Mouse (Mus musculus) embryonic facial prominence, embryonic 13.5 days (tissue): ENCODE data around the gene Agap1. TPM values are rescaled to one million over a fixed set of nuclear protein-coding genes. Genes with fewer than 3 reads are reported as not detected.

ENCODE experiments used
- ATAC-seq: fragments of 200-750 bp; cut with Nextera tagmentation; 2 replicates; pipeline ENCODE4 v1.8.0; 2017; ENCODE audit warnings: low read depth; ENCODE audit not compliant: insufficient number of reproducible peaks, insufficient read depth, low FRiP score, low TSS enrichment
- H3K27ac ChIP-seq: fragments of 300-500 bp; sonication (generic); 2 replicates; pipeline ENCODE4 v1.5.1; 2015; ENCODE audit warnings: moderate library complexity, mild to moderate bottlenecking, inconsistent platforms
- H3K27me3 ChIP-seq: fragments of 300-500 bp; sonication (generic); 2 replicates; pipeline ENCODE4 v1.6.1; 2015; ENCODE audit warnings: mild to moderate bottlenecking, inconsistent platforms
- H3K36me3 ChIP-seq: fragments of 300-500 bp; sonication (generic); 2 replicates; pipeline ENCODE4 v1.6.1; 2015; ENCODE audit warnings: mild to moderate bottlenecking, inconsistent platforms
- H3K4me1 ChIP-seq: fragments of 300-500 bp; sonication (generic); 2 replicates; pipeline ENCODE4 v1.6.1; 2015; ENCODE audit warnings: inconsistent platforms
- H3K4me2 ChIP-seq: fragments of 300-500 bp; sonication (generic); 2 replicates; pipeline ENCODE4 v1.6.1; 2015; ENCODE audit warnings: moderate library complexity, mild to moderate bottlenecking, inconsistent platforms
- H3K4me3 ChIP-seq: fragments of 300-500 bp; sonication (generic); 2 replicates; pipeline ENCODE4 v1.5.1; 2015; ENCODE audit warnings: mild to moderate bottlenecking, inconsistent platforms
- H3K9ac ChIP-seq: fragments of 300-500 bp; sonication (generic); 2 replicates; pipeline ENCODE4 v1.6.1; 2015; ENCODE audit warnings: mild to moderate bottlenecking, inconsistent platforms
- H3K9me3 ChIP-seq: fragments of 300-500 bp; sonication (generic); 2 replicates; pipeline ENCODE4 v1.6.1; 2016; ENCODE audit warnings: inconsistent platforms
- WGBS: fragments of 180-500 bp; shearing (Covaris S2); methylation state at CpG from one replicate; pipeline ENCODE4 v1.1.7; 2015; ENCODE audit warnings: mixed read lengths; 5-methylcytosine and 5-hydroxymethylcytosine counted together
- polyA plus RNA-seq: library from polyadenylated mRNA; unstranded; fragments of >200 nt; fragmentation: Nextera tagmentation; extraction: Ambion mirVana; gene quantifications from 2 replicates; pipeline ENCODE4 v1.2.1, GENCODE M21; 2015

The Agap1 gene
- polyA plus RNA-seq, 1 experiment from 2014 or later, result 14.4 TPM

DNA sequence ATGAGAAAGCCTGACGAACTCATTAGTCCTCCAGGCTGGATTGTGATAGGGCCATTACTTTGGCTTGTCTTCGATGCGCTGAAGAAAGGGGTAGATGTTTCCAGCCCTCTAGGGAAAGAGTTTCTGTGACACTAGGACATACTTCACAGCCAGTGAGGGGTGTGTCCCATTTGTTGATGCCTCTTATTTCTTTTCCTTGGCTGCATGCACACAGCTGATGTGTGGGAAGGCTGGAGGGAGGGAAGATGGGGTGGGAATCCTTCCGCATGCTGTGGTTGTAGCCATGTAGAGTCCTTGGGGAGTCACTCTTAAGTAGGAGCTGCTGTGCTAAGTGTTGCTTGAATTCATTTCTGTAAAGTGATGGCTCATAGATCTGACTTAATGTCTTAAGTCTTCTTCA, 118.9 kb downstream of the Agap1 start:
- 82% methylated on average over 4 of the region's 4 CpGs for WGBS
- Histone ChIP-seq H3K9me3 (no peaks in the 10 kb centered on the region), H3K36me3 (no peaks in the 10 kb centered on the region), H3K4me1 (peaks cover 52% of the 10 kb centered on the region), H3K9ac (no peak overlapping the region), H3K4me3 (no peak overlapping the region), H3K4me2 (no peak overlapping the region), H3K27ac (no peak overlapping the region), H3K27me3 (no peaks in the 10 kb centered on the region)
- no peak for ATAC-seq

DNA sequence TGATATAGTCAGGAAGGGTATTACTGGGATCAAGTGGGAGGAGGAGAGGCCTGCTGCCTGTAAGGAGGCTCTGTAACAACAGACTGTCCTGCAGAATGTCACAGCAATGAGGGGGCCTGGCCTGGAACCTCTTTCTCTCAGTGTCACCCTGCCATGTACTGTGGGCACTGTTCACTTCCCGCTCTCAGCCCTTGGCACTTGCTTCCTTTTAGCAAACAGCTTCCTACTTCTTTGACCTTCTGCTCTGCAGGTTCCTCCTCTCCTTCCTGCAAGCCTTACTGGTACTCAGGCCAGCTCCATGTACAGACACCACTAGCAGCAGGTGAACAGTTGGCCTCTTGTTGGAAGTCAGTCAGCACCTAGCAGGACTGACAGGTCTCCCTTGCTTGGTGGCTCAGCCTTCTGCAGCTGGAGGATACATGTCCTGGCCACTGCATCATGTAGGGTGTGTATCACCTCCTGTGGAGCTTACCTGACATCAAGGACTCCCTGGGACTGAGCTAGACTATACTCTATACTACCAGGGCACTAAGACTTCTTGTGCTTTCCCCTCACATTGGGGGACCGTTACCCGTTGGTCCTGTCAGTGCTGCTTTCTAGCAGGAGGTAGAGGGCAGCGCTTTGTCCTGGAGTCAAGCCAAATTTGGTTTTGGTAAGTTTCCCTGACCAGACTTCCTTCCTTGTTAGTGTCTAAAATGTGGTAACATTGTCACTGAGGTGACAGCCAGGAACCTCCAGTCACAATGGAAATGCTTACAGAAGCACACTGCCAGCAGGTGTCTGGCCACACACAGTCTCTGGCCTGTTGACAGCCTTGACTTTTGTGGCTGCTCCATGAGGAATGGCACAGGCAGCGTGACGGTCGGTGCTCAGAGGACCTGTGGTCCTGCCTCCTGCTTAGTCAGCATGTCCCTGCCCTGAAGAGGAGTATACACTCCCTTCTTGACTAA, 120.6 kb downstream of the Agap1 start:
- Histone ChIP-seq H3K9me3 (no peaks in the 10 kb centered on the region), H3K9ac (no peak overlapping the region), H3K4me3 (no peak overlapping the region), H3K27ac (no peak overlapping the region), H3K4me2 (no peak overlapping the region), H3K36me3 (no peaks in the 10 kb centered on the region), H3K4me1 (peaks cover 39% of the 10 kb centered on the region), H3K27me3 (no peaks in the 10 kb centered on the region)
- 76% methylated on average over 7 of the region's 7 CpGs for WGBS
- ATAC-seq, result no peak

DNA sequence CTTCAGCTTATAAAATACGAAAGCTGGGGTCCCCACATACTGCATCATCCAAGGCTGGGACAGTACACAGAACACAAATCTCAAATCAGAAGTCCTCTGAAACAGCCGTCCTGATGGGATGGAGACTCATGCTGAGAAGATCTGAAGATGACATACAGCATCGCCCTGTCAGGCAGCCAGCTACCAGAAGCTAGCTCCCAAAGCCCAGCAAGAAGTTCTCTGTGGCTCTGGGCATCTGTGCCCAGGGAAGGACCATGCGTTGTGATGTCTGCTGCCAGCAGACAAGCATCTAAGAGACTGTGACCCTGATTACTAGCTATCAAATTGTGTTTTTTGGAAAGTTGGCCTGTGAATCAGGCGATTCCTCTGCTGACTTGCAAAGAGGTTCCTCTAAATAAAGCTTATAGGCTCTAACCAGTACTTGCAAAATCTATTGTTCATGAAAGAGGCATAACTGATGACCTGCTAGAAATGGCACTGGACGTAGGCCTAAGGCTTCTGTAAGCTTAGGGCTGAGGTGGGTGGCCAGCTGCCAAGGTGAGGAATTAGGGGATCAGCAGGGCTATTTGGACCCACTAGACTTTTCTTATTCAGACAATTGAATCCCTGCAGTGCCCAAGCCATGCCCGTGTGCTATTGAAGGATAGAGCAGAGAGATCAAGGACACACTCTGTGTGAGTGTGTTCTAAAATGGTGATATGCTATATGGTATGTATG, 121.7 kb downstream of the Agap1 start:
- H3K36me3 ChIP-seq, result no peaks in the 10 kb centered on the region
- ATAC-seq, result no peak
- H3K27me3 ChIP-seq, result peaks cover 8% of the 10 kb centered on the region; the same call in 1 of the 2 replicates
- no peaks in the 10 kb centered on the region for H3K9me3 ChIP-seq
- H3K9ac ChIP-seq, result peak overlapping the region; percentile 65; the same call in 1 of the 2 replicates
- peak overlapping the region; percentile 93 for H3K27ac ChIP-seq
- peak overlapping the region; percentile 30; the same call in 1 of the 2 replicates for H3K4me3 ChIP-seq
- WGBS, result 62% methylated on average over 7 of the region's 7 CpGs
- peaks cover 39% of the 10 kb centered on the region for H3K4me1 ChIP-seq
- H3K4me2 ChIP-seq, result peak overlapping the region; percentile 57

DNA sequence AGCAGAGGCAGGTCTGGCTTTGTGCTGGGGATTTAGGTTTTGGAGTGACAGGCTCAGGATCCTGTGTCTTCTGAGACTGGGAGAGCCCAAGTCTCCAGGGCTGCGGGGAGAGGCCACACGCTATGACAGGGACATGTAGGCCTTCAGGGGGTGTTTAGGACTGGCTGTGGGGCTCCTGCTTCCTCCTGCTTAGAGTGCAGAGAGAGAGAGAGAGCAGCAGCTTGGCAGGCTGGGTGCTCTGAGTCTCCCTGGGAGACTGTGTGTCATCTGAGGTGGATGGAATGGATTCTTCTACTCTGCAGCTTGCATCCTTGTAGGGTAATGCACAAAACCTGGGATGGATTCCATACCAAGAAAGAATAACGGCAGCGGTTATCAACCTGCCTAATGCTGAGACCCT, 122.4 kb downstream of the Agap1 start:
- Histone ChIP-seq H3K9me3 (no peaks in the 10 kb centered on the region), H3K4me2 (peak overlapping the region; percentile 57), H3K27me3 (peaks cover 15% of the 10 kb centered on the region), H3K36me3 (no peaks in the 10 kb centered on the region), H3K27ac (peak overlapping the region; percentile 93), H3K4me3 (peak overlapping the region; percentile 30), H3K4me1 (peaks cover 46% of the 10 kb centered on the region), H3K9ac (peak overlapping the region; percentile 65; the same call in 1 of the 2 replicates)
- 16% methylated on average over 4 of the region's 4 CpGs for WGBS
- ATAC-seq, result no peak

DNA sequence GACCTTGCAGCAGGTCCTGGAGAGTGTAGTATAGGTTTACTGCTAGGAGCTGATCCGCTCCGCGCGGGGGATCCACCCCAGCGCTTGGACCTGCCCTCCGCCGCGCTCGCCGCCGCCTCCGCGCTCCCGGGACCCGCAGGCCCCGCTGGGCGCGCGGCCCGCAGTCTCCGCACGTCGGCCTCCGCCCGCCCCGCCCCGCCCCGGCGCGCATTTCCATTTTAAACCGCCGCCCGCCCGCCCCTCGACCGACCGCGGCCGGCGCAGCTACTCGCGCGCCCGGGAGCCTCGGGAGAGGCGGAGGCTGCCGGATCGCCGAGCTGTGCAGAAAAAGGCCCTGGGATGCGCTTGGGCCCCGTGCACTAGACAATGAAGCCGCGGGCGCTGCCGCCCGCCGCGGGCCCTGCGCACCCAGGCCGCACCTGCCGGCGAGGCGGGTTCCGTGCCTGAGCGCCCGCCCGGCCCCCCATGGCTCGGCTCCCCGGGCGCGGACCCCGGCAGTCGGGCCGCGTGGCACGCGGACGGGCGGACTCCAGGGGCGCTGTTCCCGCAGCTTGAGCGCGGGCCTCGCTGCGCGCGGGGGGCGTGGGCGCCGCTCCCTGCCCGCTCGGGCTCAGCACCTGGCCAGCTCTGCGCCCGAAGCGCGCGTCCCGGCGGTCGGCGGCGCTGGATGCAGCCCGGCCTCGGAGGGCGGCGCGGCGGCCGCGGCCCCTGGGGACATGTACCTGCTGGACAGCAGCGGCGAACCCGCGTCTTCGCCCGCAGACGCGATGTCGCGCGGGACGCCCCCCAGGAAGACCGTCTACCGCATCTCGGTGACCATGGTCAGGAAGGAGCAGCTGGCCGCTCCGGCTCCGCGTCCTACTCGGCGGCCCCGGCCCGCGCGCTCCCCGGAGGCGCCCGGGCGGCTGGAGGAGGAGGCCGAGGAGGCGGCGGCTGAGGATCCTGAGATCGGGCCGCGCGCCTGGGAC, 125.7 kb downstream of the Agap1 start:
- H3K4me3 ChIP-seq, result peak overlapping the region; percentile 72
- H3K4me1 ChIP-seq, result peaks cover 51% of the 10 kb centered on the region
- peak overlapping the region; percentile 74 for H3K9ac ChIP-seq
- H3K27ac ChIP-seq, result peak overlapping the region; percentile 62; the same call in 1 of the 2 replicates
- peak overlapping the region; percentile 100 for H3K4me2 ChIP-seq
- H3K27me3 ChIP-seq, result peaks cover 26% of the 10 kb centered on the region
- WGBS, result 1% methylated on average over 121 of the region's 146 CpGs
- peak; percentile 66; the same call in 1 of the 2 replicates for ATAC-seq
- no peaks in the 10 kb centered on the region for H3K9me3 ChIP-seq
- no peaks in the 10 kb centered on the region for H3K36me3 ChIP-seq

DNA sequence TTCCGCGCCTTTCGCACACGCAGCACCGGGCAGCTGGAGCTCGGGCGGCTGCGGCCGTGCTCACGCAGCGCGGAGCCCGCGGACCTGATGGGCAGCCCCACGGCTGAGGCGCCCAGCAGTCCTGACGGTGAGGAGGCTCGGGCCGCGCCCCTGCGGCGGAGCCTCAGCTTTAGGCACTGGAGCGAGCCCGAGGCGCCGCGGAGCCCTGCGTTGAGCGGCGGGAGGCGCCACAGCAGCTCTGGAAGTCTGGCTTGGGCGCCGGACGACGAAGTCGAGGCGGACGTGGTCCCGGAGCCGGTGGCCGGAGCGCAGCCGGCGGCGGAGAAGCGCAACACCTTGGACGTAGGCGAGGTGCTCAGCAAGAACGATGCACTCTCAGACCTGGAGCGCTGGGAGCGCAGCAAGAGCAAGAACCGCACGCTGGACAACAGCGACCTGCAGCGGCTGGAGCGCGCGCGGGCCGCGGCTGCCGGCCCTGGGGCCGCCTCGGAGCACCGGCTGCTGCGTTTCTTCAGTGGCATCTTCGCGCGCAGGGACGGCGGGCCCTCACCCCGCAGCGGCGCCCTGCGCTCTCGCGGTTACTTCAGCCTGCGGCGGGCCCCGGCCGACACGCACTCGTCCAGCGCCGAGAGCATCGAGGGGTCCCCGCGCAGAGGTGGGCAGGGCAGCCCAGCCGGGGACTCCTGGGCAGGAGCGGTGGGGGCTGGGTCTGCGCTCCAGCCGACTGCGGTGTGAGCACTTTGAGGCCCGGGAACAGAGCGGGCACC, 126.6 kb downstream of the Agap1 start:
- WGBS, result under 1% methylated on average over 95 of the region's 95 CpGs
- Histone ChIP-seq H3K9me3 (no peaks in the 10 kb centered on the region), H3K9ac (peak overlapping the region; percentile 74), H3K36me3 (no peaks in the 10 kb centered on the region), H3K4me2 (peak overlapping the region; percentile 100), H3K27ac (no peak overlapping the region), H3K4me3 (peak overlapping the region; percentile 72), H3K4me1 (peaks cover 43% of the 10 kb centered on the region), H3K27me3 (peaks cover 26% of the 10 kb centered on the region)
- 0 out of 2 replicates have a peak, but pooled peaks have one; percentile 53 for ATAC-seq

DNA sequence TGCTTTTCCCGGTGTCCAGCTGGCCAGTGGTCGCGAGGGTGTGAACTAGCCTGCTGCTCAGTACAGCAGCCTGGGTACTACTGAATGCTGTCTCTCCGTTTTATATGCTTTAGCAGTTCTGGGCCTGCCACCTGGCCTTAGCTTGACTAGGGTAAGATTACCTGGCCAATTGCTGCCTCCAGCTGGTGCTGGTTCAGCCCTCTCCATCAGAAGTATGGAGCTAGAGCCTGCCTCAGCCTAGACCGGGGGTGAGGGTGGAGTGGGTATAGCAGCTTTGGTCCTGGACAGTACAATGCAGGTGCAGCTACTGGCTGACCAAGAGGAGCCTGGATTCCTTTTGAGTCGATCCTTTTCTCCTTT, 127.1 kb downstream of the Agap1 start:
- H3K9ac ChIP-seq, result peak overlapping the region; percentile 74
- no peak overlapping the region for H3K27ac ChIP-seq
- ATAC-seq, result 0 out of 2 replicates have a peak, but pooled peaks have one; percentile 1
- H3K4me2 ChIP-seq, result peak overlapping the region; percentile 100
- WGBS, result 16% methylated on average over 6 of the region's 6 CpGs
- peaks cover 26% of the 10 kb centered on the region for H3K27me3 ChIP-seq
- H3K9me3 ChIP-seq, result no peaks in the 10 kb centered on the region
- peak overlapping the region; percentile 72 for H3K4me3 ChIP-seq
- H3K36me3 ChIP-seq, result no peaks in the 10 kb centered on the region
- H3K4me1 ChIP-seq, result peaks cover 37% of the 10 kb centered on the region

DNA sequence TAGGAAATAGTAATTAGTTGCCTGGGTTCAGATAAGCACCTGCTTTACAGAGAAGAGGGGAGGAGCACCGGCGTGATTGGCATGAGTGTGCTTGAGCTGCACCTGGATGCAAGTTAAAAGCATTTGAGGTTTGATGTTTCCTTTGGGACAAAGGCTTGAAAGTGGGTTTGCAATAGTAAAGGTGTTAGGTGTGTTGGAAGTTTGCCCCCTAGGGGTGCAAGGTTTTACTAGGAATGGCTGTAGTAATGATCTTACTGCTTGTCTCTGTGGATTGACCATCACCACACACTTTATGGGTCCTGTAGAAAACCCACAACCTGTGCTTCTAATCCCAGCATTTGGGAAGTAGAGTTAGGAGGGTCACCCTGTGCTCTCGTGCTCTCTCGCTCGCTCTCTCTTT, 128.8 kb downstream of the Agap1 start:
- no peak overlapping the region for H3K4me3 ChIP-seq
- WGBS, result 72% methylated on average over 5 of the region's 5 CpGs
- peaks cover 26% of the 10 kb centered on the region for H3K27me3 ChIP-seq
- no peak for ATAC-seq
- H3K4me1 ChIP-seq, result peaks cover 33% of the 10 kb centered on the region
- H3K4me2 ChIP-seq, result no peak overlapping the region
- H3K9ac ChIP-seq, result no peak overlapping the region
- H3K36me3 ChIP-seq, result no peaks in the 10 kb centered on the region
- no peak overlapping the region for H3K27ac ChIP-seq
- H3K9me3 ChIP-seq, result no peaks in the 10 kb centered on the region

DNA sequence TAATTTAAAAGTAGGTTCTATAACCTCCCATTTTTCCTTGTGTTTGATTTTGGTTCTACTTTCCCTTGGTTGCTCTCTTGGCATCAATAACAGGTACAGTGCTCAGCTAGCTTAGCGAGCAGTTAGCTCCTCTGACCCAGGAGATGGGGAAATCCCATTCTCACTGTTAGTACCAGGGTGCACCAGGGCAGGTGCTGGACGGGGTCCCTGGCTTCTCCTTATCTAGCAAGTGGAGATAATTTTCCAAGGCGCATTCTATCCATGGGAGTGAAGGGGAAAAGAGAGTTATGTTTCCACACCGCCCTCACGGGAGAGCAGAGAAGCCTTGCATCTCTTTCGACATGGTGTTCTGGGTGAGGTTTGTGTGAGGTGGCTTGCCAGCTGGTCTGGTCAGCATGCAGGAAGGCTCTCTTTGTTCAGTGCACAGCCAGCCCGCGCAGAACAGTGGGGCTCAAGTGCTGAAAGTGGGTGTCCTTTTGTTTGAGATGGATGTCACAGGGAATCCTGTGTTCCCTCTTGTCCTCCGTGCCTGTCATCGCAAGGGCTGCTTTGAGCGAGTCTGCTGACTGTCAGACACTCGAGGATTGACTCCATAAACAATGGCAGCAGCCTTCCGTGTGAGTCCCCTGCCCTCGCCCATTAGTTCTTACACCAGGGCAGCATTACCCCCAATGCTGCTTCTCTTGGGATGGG, 132.5 kb downstream of the Agap1 start:
- Histone ChIP-seq H3K4me2 (no peak overlapping the region), H3K27ac (no peak overlapping the region), H3K4me3 (no peak overlapping the region), H3K36me3 (peaks cover 10% of the 10 kb centered on the region), H3K9ac (no peak overlapping the region), H3K9me3 (peaks cover 6% of the 10 kb centered on the region), H3K4me1 (peaks cover 12% of the 10 kb centered on the region), H3K27me3 (peaks cover 9% of the 10 kb centered on the region)
- WGBS, result 68% methylated on average over 14 of the region's 14 CpGs
- no peak for ATAC-seq

DNA sequence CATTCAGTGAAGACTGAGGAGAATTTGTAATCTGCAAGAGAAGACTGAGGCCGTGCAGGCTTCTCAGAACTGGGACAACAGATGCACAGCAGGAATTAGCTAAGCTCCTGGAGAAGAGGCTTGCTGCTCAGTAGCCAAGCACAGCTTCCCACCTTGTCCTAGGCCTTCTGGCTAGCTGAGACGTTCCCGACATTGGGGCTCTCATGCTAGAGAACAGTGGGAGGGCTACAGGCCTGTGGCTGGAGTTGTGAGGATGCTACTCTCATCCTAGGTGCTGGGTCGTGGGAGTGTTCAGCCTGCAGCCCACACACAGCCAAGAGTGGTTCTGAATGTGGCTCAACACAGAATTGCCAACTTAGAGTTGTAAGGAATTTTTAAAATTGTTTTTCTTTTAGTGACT, 133.5 kb downstream of the Agap1 start:
- Histone ChIP-seq H3K4me1 (0 out of 2 replicates have a peak, but pooled peaks cover 4% of the 10 kb centered on the region), H3K4me3 (no peak overlapping the region), H3K36me3 (peaks cover 13% of the 10 kb centered on the region), H3K9me3 (peaks cover 7% of the 10 kb centered on the region), H3K27ac (no peak overlapping the region), H3K27me3 (no peaks in the 10 kb centered on the region), H3K9ac (no peak overlapping the region), H3K4me2 (no peak overlapping the region)
- WGBS, result 54% methylated on average over 4 of the region's 4 CpGs
- no peak for ATAC-seq
